Mouse (Mus musculus) thymus, adult 18-20 months (tissue): ENCODE measurements around the gene Focad.

Experiments
- DNase-seq, 2 experiments: peaks; one replicate each; pipeline ENCODE4 v3.0.0; 2022; ENCODE audit warnings: mixed read lengths in 2 of 2

The Focad gene

DNA sequence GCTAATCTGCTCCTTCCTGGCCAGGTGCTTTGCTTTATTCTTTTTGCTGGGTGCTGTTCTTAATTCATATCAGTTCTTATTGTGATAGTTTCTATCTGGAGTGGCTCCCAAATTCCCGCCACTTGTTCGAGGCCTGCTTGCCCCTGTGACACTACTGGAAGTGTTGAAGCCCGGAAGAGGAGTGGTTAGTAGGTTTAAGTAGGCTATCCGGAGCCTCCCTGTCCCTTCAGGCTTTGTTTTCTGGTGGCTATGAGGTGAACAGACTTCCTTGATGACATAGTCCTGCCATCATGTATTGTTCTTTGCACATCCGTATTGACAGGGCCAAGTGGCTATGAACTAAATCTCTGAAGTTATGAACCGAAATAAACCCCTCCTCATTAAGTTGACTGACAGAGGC, 123.9 kb downstream of the Focad start:
- DNase-seq, result no peak

DNA sequence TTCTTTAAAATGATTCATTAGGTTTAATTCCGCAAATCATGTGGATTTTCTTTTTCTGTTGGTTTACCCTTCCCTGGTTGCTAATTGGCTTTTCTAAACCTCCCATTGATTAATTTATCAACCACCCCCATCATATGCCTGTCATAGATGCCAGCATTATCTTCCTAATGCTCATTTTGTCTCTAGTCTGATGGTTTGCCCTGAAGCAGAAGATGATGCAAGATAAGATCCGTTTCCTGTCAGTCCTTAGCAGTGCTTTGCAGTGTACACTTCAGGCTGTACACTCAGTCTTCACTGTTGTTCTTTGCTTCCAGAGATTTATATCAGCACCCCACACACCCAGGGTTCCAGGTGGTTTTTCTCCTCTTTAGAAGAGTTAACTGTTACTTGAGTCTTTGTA, 124.4 kb downstream of the Focad start:
- DNase-seq, result no peak

GRCm38 (mm10) chr4:88231375-88231774, 136.9 kb downstream of the Focad start:
- no peak for DNase-seq

DNA sequence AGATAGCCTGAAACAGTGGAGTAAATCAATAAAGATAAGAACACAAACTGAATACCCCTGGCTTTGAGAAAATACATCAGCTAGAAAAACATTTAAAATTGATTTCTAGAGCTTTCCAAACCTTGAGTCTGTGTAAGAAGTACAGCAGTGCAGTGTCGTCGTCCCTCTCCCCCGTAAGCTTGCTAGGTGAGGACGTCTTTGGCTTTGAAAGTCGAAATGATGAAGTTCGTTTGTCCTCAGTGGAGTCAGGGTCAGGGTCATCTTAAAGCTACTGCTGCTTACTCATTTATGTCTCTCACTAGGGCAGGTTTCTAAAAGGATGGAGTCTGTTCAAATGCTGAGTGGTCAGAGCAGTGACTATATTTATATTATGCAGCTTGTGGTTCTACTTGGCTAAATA, 141.5 kb downstream of the Focad start:
- DNase-seq, result no peak

DNA sequence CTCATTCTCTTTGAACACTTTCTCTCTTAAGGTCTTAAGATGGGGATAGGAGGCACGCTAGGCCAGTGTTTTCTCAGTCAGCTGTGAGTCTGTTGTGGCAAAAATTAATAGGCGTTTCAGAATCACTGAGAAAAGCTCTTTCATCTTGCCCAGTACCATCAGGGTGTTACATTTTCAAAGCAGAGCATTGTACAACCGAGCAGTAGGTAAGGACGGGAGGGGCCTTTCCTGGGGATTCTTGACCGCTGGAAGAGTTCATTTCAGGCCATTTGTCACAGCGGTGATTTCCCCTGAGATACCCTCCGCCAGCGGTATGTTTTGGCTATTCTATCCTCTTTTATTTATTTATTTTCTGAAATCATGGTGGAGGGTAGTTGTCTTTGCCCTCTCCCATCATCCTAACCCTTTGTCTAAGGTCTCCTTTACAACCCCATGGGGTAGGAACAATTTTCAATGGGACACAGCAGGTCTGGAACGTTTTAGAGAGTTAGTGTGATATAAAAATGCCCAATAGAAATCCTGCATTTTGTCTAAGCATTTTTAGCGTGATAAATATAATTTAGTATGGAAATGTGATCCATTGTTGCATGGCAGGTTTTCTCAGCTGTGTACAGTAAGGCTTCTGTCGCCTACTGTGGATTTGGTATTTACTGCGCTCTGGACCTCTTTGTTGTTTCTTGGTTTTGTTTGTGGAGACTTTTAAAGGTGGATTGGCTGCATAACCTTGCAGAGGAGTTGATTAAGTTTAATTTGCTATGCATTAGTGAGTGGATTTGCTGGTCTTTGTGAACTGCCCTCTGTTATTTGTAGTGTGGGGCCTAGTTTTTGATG, 142.7 kb downstream of the Focad start:
- DNase-seq, result no peak

DNA sequence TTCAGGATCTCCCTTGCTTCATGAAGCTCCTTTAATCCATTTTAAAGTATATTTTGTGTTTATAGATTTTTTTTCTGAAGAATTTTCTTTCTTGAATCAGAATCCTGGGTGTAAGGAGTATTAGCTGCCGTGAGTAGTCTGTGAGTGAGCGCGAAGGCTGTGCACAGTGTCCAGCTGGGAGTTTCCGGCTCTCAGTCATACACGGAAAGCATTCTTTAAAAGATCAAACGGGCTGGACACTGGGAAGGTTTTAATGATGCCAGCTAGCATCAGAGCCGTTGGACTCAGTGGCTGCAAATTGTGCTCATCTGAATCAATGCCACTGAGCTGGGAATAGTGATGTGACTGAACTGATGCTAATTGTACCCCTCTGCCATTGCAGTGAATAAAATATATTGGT, 143.9 kb downstream of the Focad start:
- no peak for DNase-seq

DNA sequence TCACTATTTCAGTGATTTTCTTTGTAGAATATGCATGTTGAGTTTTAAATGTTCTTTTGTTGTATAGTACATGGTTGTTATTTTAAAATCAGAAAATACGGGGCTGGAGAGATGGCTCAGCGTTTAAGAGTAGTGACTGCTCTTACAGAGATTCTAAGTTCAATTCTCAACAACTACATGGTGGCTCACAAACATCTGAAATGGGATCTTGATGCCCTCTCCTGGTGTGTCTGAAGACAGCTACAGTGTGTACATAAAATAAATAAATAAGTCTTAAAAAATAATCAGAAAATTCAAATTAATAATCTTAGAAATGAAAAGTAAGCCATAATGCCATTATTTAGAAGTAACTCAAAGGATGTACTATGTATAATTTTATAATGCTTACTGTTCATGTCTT, 149.4 kb downstream of the Focad start:
- DNase-seq, result no peak

DNA sequence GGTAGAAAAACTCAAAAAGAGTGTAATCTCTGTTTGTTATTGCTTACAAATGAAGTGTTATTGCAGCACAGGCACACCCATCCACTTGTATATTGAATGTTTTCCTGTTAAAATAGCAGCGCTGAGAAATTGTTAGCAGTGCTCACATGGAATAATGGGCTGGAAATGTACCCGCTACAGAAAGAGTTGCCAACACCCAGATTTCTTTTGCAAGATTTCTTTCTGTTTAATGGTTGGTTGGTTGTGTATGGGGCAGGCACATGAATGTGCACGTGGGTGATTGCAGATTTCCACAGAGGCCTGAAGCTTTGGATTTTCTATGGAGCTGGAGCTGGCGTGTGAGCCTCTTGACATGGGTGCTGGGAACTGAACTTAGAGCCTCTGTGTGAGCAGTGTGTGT, 151.1 kb downstream of the Focad start:
- no peak for DNase-seq

- no peak for DNase-seq
Measured at GRCm38 (mm10) chr4:88261349-88261748, 166.9 kb downstream of the Focad start.

DNA sequence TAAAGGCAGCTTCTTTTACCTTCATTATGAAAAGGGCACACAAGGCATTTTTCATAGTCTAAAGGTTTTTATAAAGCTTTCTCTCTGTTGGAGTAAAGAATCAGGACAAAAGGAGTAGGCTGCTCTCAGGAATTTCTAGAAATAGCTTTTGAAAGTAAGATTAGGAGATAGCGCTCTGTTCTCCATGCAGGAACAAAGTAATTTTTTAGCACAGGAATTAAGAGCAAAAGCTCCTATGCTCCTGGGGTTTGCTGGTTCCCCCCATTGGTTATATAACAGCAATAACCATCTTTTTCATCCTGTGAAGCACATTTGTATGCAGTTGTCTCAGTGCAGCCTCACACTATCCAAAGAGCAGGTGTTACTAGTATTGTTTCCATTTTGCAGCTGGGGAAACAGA, 170.1 kb downstream of the Focad start:
- no peak for DNase-seq

DNA sequence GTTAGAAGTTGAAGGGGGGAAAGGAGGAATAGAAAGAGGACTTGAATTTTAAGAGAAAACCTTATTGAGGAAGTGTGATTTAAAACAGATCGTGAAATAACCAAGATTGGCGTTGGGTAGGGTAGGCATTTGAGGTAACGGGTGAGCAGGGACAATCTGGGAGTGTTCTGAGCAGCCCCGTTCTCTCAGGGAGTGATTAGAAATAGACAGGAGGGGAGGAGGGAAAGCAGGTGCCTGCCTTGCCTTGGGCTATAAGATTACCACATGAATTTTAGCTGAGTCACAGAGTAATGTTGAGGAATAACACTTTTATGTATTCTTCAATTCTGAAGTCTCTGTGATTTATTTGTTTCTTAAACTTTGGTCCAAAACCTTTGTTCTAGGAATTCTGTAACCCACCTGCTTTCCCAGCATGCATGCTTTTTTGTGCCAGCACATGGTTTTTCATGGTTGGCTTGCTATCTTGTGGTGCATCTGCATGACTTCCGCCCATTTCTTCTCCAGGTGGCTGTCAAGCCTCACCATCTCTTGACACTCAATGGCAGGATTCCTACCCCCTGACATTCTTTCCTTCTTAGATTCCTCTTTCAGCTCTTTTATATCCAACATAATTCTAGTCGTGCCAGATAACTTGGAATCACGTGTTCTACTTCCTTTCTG, 176.1 kb downstream of the Focad start:
- DNase-seq, result no peak

- peak in 1 of 2 experiments; percentile 13 for DNase-seq
Measured at GRCm38 (mm10) chr4:88275571-88276041, 181.2 kb downstream of the Focad start.

- DNase-seq, result no peak
Measured at GRCm38 (mm10) chr4:88276058-88276734, 181.8 kb downstream of the Focad start.

DNA sequence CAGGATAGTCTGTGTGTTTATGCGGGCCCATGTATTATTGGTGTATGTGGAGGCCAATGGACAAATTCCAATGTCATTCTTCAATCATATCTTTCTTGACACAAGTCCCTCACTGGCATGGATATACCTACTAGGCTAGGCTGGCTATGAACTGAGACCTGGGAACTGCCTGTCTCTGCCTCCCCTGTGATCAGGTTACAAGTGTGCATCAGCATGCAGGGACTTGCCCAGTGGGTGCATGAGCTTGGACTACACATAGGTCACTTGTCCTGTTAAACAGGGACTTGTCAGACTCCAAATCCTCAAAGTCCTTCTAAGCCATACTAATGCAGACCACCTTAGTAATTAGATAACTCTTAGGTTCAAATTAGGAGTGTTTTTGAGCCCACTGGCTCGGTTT, 184.1 kb downstream of the Focad start:
- no peak for DNase-seq

DNA sequence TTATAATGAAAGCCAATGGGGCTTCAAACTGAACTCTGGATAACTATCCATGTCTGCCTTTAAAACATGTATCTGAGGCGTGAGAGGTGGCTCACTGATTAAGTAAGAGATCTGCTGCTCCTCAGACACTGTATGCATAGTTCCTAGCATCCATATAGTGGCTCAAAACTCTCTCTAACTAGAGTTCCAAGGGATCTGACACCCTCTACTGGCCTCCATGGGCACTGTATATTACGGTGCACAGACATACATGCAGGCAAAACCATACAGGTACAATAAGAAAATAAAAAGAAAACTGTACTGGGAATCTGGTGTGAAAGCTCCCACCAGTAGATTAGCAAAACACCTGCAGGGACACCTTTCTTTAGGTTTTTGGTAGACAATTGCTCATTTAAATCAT, 186.1 kb downstream of the Focad start:
- DNase-seq, result no peak

- DNase-seq, result no peak
Measured at GRCm38 (mm10) chr4:88295537-88295936, 201.1 kb downstream of the Focad start.

DNA sequence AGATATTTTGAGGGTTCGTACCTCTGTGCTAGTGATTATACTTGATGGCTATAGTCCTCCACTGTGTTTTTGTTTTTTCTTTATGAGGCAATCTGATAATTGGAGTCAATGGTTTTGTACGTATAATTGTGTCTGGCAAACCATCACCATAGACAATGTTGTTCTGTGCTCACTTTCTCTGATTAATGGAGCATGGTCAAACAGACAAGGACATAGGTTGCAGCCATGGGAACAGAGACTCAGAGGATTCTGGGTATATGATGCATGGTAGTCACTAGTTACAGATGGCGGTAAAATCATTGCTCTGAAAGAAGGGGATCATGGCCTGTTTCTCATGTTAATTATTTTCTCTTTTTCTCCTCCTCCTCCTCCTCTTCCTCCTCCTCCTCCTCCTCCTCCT, 205.1 kb downstream of the Focad start:
- no peak for DNase-seq

DNA sequence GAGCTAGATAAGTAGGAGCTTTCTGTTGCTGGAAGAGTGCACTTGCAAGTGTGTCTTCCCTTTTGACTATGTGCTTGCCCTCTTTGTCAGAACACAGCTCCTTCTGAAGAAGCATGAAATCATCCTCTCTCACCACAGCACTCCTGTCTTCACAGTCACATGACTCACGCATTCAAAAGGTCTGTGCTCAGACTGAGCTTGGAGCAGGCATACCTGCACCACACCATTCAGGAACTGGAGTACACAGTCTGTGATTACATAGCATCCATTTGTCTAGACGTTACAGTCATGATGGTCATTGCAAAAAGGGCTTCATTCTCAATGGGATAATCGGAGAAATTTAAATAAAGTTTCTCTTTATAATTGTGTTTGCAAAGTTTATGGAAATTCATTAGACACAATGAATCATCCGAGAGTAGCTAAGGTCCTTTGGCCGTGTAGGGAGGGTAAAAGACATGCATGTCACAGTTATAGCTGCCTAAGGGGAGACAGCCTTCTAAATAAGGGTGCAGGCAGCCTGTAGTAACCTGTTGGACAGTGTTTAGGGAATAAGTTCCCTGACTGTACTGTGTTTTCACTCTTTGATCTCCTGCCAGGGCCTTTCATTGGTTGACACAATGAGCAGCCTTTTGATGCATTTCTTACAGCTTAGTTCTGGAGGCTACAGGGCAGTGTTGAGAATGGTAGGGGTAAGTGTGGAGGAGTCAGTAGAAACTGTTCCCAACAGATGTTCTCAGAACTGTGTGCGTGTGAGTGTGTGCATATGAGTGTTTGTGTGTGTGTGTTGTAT, 206.6 kb downstream of the Focad start:
- no peak for DNase-seq

GRCm38 (mm10) chr4:88302291-88302690, 207.9 kb downstream of the Focad start:
- DNase-seq, result no peak

DNA sequence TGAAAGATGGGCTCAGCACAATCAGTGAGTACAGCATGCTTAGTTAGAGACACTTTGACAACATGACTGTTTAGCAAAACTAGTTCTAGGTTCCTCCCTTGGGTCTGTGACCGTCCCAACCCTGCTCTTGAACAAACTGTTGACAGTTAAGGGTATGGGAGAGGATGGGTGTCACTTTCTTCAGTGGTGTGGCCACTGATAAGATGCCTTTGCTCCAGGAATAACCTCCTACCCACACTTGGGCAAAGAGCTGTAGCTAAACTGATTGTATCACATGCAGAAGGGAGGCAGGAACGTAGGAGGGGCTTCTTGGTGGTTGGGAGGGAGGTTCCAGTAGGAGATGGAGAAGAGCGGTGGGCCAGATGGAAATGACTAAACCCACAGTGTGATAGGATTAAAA, 213.3 kb downstream of the Focad start:
- DNase-seq, result no peak

- no peak for DNase-seq
Measured at GRCm38 (mm10) chr4:88308342-88309116, 214.1 kb downstream of the Focad start.

DNA sequence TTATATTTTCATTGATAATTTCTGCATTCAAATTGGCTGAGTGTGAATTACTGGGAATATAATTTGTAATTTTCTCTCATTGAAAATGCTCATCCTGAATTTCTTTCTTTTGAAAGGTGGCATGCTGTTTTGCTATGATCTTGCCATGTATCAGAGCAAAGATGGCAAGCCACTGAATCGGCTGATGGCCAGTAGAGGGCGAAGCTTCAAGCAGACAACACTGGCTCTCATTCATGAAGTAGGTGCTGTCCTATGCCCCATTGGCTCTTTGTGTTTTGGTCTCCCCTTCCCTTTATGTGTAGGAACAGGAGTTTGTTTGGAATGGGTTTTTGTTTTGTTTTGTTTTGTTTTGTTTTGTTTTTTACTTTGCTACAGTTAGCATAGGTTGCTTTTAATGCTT, 215.2 kb downstream of the Focad start:
- no peak for DNase-seq
